Mouse (Mus musculus) embryo, embryonic 11.5 days (tissue): ENCODE measurements around the gene Ramp3.
A peak's percentile ranks its signal among the peaks of the same experiment; 100 is the strongest.
"Not testable (repeated sequence)": the region's sequence is repeated elsewhere in the genome, so short reads cannot be mapped to it uniquely, and the experiment has no call there.

Experiments
- DNase-seq: peaks from one replicate; pipeline ENCODE4 v3.0.0-alpha.2; 2012; ENCODE audit warnings: low read depth, low spot score

Gene Ramp3

DNA sequence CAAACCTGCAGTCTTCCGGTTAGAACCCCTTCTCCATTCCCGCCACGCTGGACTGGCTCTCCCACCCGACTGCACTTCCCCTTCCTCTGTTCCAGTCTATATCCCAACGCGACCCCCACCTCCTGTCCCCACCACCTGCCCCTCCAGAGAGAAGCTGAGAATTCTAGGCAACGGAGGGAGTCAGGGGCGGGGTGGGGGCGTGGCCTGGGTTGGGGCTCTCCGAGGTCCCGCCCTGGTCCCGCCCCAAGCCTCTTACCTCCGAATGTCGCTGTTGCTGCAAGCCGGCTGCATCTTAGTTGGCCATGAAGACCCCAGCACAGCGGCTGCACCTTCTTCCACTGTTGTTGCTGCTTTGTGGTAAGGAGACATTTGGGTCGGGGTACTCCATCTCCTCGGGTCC, at the start of gene Ramp3:
TSS of gene Ramp3 (plus strand) at position 251 of the 400 bp plus-strand sequence.
- peak; percentile 54 for DNase-seq

DNA sequence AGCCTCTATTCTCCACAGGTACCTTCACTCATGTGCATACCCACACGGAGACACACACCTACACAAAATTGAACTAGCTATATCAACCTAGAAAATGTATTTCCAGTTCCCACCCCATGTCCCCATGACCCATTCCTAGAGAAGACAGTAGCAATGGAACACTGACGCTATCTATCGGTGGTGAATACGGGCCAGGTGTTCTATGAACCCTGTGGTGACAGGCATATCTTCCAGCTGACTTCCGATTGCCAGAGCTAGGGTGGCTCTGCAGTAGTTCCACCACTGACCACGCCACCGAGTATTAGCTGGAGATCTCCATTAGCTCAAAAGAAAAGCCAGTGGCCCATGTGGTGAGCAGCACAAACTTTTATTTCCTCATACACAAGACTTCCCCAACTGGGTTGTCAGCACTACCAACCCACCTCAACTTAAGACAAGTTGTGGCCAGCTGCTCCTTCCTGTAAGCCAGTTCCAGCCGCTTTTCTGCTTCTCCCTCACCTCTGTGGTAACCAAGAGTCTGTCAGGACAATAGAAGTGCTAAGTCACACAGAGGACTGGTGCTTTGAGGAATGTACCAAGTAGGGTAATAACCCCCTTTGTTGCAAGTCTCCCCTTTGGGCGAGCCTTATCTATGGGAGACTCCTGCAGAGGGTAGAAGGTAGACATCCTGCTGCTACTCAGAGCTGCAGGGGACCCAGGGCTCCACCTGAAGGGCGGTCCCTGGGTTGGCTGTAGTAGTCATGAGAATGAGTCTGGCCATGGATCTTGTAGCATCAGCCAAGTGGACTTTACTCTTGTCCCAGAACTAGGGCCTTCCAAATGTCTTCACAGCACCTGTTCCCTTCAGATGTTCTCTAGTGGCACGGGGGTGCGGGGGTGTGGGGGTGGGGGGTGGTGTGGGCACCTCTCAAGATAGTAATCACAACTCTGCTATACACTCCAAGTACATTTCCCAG, 42.8 kb upstream of the Ramp3 start:
- DNase-seq: no peak

- no peak for DNase-seq
Observed at GRCm38 (mm10) chr11:6623704-6624103, 34.6 kb upstream of the Ramp3 start.

DNA sequence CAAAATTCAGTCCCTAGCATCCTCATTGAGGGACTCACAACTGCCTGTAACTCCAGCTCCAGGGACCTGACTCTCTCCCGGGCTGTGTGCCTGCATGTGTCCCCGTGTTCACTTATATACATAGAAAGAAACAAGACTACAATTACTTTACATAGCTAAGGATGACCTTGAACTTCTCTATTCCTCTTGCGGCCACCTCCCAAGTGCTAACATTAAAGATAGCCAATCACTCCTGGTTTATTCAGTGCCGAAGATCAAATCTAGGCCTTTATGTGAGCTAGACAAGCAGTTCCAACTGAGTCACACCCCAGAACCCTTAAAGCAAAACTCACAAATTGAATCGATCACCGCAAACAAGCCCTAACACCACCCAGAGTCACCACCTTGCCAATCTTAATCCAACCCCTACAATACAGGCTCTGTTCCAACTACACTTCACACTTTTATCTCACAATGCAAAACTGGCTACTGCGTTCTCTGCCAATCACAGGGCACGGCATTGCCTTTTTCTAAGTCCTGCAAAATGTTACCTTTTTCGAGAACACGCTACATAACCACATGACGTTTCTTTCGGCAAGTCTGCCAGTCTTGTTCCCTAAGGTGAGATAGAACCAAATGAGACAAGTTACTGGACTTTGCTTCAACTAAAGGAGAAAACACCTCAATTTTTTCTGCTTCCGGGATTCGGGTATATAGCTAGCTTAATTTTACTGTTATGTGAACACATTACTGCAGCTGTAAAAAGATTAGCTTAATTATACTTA, 33.5 kb upstream of the Ramp3 start:
- no peak for DNase-seq

- peak; percentile 97 for DNase-seq
Observed at GRCm38 (mm10) chr11:6625478-6626387, 32.6 kb upstream of the Ramp3 start, which contains the start of gene Tbrg4. Gene Tbrg4, minus strand, starts transcription at chr11:6626067.

DNA sequence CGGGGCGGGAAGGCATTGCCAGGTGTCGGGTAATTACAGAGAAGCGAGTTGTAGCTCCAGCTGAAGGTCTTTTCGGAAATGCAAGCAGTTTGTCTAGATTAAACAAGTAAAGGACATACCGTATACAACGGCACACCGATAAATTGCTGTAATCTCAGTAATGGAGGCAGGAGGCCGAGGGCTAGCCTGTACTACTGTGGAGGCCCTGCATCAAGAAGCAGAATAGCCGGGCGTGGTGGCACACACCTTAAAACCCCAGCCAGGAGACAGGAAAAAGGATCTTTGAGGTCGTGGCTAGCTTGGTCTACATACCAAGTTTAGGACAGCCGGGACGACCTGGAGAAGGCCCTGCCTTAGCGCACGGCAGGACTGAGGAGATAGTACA, 31.9 kb upstream of the Ramp3 start:
- no peak for DNase-seq

GRCm38 (mm10) chr11:6627731-6628130, 30.6 kb upstream of the Ramp3 start:
- no peak for DNase-seq

DNA sequence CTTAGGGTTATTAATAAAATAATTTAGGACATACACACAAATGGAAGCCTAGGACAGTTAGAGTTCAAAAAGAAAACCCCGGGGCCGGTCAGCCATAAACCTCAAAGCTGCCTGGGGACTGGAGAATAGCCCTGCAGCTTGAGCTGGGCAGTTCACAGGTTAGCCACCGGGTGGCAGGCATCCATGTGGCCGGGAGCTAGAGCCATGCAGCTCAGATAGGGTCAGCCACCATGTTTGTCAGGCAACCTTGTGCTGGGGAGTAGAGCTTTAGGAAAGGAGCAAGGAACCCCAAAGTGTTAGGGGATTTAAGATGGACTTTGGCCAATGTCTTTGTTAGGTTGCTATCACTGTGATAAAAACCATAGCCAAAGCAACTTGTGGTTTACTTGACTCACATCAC, 29.8 kb upstream of the Ramp3 start:
- DNase-seq: no peak

DNA sequence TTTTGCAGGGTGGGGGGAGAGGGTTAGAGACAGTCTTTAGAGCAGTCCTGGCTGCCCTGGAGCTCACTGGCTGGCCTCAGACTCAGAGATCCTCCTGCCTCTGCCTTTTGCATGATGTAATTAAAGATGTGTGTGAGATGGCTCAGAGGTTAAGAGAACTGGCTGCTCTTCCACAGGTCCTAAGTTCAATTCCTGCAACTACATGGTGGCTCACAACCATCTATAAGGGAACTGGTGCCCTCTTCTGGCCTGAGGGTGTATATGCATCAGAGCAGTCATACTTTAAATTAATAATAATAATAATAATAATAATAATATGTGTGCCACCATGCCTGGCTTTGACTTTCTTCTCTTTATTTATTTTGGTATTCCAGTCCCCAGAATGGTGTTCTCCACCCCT, 28.7 kb upstream of the Ramp3 start:
- no peak for DNase-seq

DNA sequence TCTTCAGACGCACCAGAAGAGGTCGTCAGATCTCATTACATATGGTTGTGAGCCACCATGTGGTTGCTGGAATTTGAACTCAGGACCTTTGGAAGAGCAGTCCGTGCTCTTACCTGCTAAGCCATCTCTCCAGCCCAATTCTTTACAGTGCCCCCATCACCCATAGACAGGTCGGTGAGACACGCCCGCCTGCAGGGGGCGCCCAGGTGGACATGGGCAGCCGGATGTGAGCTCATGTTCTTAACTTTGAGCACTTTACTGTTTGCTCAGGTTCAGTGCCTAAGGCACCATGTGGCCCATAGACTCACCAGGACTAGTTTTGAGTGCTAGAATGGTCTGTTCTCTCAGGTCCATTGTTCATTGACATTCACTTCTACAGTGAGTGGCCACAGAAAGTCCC, 22.2 kb upstream of the Ramp3 start:
- DNase-seq: no peak

DNA sequence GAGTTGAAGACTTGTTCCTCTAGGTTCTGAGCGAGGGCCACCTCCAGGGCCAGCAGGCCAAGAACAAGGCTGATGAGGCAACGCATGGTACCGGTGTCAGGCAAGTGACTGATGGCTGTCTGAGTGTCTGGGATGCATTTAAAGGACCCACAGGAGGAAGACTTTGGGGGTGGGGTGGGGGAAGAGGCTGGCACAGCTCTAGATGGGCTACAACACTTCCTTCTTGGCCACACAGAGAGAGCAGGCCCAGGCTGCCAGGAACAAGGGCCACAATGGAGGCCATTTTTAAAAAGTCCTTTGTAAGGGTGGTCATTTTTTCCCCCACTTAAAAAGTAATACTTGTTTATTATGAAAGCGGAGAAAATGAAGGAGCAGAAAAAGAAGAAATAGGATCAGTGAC, 19.8 kb upstream of the Ramp3 start, which contains the start of gene Wap:
TSS of gene Wap (minus strand) at position 101 of the 400 bp plus-strand sequence.
- DNase-seq: no peak

DNA sequence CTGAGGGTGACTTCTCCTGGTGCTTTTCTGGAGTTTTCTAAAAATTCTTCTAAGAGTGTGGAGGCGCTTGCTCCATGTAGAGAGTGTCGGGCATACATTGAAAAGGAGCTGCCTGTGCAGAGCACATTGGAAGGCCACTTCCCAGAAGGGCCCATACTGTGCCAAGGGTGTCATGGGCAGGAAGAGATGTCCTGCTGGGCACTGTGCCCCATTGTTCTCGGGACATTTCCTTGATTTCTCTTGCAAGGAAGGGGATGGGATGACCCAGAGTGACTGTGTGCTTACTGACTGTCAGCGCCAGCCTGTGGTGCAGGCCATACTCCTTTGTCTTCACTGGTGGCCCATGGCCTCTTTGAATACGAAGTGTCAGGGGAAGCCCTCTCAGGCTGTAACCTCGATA, 19.2 kb upstream of the Ramp3 start:
- DNase-seq: no peak

GRCm38 (mm10) chr11:6644566-6644965, 13.8 kb upstream of the Ramp3 start:
- DNase-seq: no peak

DNA sequence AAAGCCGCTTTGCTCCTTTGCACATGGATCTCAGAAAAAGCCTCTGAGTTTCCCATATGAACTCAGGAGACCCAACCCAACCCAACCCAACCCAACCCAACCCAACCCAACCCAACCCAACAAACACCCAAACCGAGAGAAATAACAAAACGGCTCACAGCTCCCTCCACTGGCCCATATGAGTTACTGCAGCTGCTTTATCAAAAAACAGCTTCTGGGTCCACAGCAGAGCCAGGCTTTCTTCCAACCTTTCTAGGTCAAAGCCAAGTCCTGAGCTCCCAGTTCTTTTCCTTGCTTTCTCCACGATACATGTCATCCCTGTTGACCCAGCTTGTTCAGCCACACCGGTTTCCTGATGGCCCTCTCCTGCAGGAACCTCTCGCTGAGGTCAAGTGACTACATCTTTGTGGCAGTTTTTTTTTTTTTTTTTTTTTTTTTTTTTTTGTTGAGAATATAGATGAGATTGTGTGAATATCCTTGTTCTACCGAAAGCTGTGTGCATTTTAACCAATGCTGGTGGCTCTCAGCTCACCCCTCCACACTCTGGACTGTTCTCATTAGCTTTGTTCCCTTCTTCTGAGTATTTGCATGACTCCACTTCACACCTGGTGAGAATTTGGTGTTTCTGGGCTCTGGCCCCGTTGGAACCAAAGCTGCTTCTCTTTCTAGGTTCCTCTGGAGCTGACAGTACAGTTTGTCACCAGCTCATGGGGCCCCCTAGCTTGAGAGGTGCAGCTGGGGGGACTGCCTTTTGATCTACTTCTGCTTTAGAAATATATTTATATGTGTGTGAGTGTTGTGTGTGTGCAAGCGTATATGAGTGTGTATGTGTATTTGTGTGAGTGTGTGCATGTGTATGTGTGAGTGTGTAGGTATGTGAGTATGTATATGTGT, 10.2 kb upstream of the Ramp3 start:
- no peak for DNase-seq

GRCm38 (mm10) chr11:6650519-6650918, 7.8 kb upstream of the Ramp3 start:
- no peak for DNase-seq

GRCm38 (mm10) chr11:6652978-6653377, 5.3 kb upstream of the Ramp3 start:
- not testable (repeated sequence) for DNase-seq

- peak; percentile 81 for DNase-seq
Observed at GRCm38 (mm10) chr11:6654903-6655302, 3.4 kb upstream of the Ramp3 start.

DNA sequence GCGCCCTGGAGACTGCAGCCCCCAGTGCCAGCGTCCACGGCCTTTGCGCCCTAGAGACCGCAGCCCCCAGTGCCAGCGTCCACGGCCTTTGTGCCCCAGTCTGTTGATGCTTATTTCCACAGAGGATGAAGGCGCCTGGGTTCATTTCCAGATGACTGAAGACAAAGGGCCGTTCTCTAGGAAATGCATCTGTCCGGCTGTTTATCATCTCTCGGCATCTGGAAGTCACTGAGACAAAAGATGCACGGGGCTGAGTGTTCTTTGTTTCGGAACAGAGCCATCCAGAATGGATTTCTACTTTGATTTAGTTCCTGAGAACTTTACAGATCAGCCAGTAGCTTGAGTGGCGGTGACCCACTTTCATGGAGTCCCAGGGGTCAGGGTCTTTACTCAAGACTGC, 2.9 kb downstream of the Ramp3 start:
- DNase-seq: no peak

DNA sequence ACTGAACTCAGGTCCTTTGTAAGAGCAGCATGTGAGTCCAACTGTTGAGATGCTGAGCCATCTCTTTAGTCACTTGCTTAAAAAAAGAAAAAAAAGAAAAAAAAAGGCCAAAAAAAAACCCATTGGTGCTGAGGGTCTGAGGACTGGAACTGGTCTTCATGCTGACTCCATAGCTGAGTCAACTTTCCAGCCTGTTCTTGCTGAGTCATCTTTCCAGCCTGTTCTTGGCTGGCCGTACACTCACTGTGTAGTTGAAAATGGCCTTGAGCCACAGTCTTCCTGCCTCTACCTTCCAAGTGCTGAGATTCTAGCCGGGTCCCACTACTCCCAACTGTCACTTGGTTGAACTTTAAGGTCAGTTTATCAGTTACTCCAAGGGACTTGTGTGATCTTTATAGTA, 8.3 kb downstream of the Ramp3 start:
- DNase-seq: no peak

- no peak for DNase-seq
Observed at GRCm38 (mm10) chr11:6669041-6669440, 10.7 kb downstream of the Ramp3 start.
